Mouse (Mus musculus) MEL (cell line): ENCODE results near the gene Filip1l. TPM values are rescaled to one million over a fixed set of nuclear protein-coding genes. Genes with fewer than 3 reads are reported as not detected.

ENCODE experiments used
- DNase-seq: peaks from one replicate; pipeline ENCODE4 v3.0.0; 2011; ENCODE audit warnings: low read depth, low spot score
- H3K27ac ChIP-seq: 2 replicates; pipeline ENCODE4 v1.5.1; 2012; ENCODE audit warnings: low read depth, mild to moderate bottlenecking, control low read depth, low read length, moderate library complexity; ENCODE audit not compliant: control insufficient read depth
- H3K27me3 ChIP-seq, 2 experiments: fragments of 150-350 bp in 1 of 2; sonication (generic) in 1 of 2; 2 replicates each; pipeline ENCODE4 v1.6.1; 2012; ENCODE audit warnings: low read length in 2 of 2, mild to moderate bottlenecking in 2 of 2, improper control_type of control experiment in 1 of 2, moderate library complexity in 1 of 2; ENCODE audit not compliant: insufficient read depth in 2 of 2, control insufficient read depth in 1 of 2
- H3K36me3 ChIP-seq, 2 experiments: 2 replicates each; pipeline ENCODE4 v1.6.1; 2012 to 2014; ENCODE audit warnings: low read length in 2 of 2, improper control_type of control experiment in 1 of 2, inconsistent platforms in 1 of 2, mild to moderate bottlenecking in 1 of 2; ENCODE audit not compliant: insufficient read depth in 2 of 2, control insufficient read depth in 1 of 2
- H3K4me1 ChIP-seq, 2 experiments: fragments of 150-350 bp in 1 of 2; sonication (generic) in 1 of 2; 2 replicates each; pipeline ENCODE4 v1.6.1; 2012; ENCODE audit warnings: low read length in 2 of 2, improper control_type of control experiment in 1 of 2, mild to moderate bottlenecking in 1 of 2; ENCODE audit not compliant: insufficient read depth in 2 of 2, control insufficient read depth in 1 of 2
- H3K4me3 ChIP-seq, 2 experiments: fragments of 150-350 bp in 1 of 2; sonication (generic) in 1 of 2; 2 replicates each; pipeline ENCODE4 v1.5.1; 2012; ENCODE audit warnings: low read depth in 2 of 2, low read length in 2 of 2, mild to moderate bottlenecking in 2 of 2, moderate library complexity in 2 of 2, control low read depth in 1 of 2, improper control_type of control experiment in 1 of 2; ENCODE audit not compliant: control insufficient read depth in 1 of 2, insufficient read depth in 1 of 2
- H3K79me2 ChIP-seq: 2 replicates; pipeline ENCODE4 v1.6.1; 2012; ENCODE audit warnings: mild to moderate bottlenecking, low read length, moderate library complexity; ENCODE audit not compliant: control insufficient read depth, poor library complexity, insufficient read depth
- H3K9ac ChIP-seq: 2 replicates; pipeline ENCODE4 v1.6.1; 2012; ENCODE audit warnings: low read depth, mild to moderate bottlenecking, control low read depth, low read length, moderate library complexity; ENCODE audit not compliant: control insufficient read depth, poor library complexity, severe bottlenecking
- H3K9me3 ChIP-seq: fragments of 150-350 bp; sonication (generic); replicated peaks from 2 replicates; pipeline ENCODE4 v1.6.1; 2012; ENCODE audit warnings: mild to moderate bottlenecking, low read length, improper control_type of control experiment, moderate library complexity; ENCODE audit not compliant: insufficient read depth
- BHLHE40 ChIP-seq: IDR thresholded peaks from 2 replicates; pipeline ENCODE4 v1.6.1; 2012; ENCODE audit warnings: low read depth, mild to moderate bottlenecking, inconsistent platforms, low read length, improper control_type of control experiment, borderline replicate concordance
- E2F4 ChIP-seq: IDR thresholded peaks from 2 replicates; pipeline ENCODE4 v1.6.1; 2011; ENCODE audit warnings: low read depth, low read length, improper control_type of control experiment, borderline replicate concordance
- ELF1 ChIP-seq: IDR thresholded peaks from 2 replicates; pipeline ENCODE4 v1.6.1; 2014; ENCODE audit warnings: low read depth, mild to moderate bottlenecking, inconsistent platforms, low read length, improper control_type of control experiment, moderate library complexity
- EP300 ChIP-seq, 2 experiments: IDR thresholded peaks; 2 replicates each; pipeline ENCODE4 v1.6.1; 2011; ENCODE audit warnings: improper control_type of control experiment in 2 of 2, low read length in 2 of 2, low read depth in 1 of 2, mild to moderate bottlenecking in 1 of 2
- GABPA ChIP-seq: IDR thresholded peaks from 2 replicates; pipeline ENCODE4 v1.6.1; 2012; ENCODE audit warnings: low read depth, mild to moderate bottlenecking, inconsistent platforms, low read length, improper control_type of control experiment, moderate library complexity
- GATA1 ChIP-seq: IDR thresholded peaks from 2 replicates; pipeline ENCODE4 v1.6.1; 2011; ENCODE audit warnings: low read depth, low read length, improper control_type of control experiment
- KAT2A ChIP-seq: conservative IDR thresholded peaks from 2 replicates; pipeline ENCODE4 v1.6.1; 2012; ENCODE audit warnings: low read depth, low read length, improper control_type of control experiment, inconsistent platforms
- MAFK ChIP-seq: IDR thresholded peaks from 2 replicates; pipeline ENCODE4 v1.6.1; 2011; ENCODE audit warnings: low read depth, mild to moderate bottlenecking, low read length, improper control_type of control experiment, borderline replicate concordance
- MAX ChIP-seq: IDR thresholded peaks from 2 replicates; pipeline ENCODE4 v1.6.1; 2011; ENCODE audit warnings: low read length, improper control_type of control experiment
- MAZ ChIP-seq: IDR thresholded peaks from 2 replicates; pipeline ENCODE4 v1.6.1; 2012; ENCODE audit warnings: low read depth, mild to moderate bottlenecking, inconsistent platforms, low read length, improper control_type of control experiment
- MXI1 ChIP-seq: IDR thresholded peaks from 2 replicates; pipeline ENCODE4 v1.6.1; 2011; ENCODE audit warnings: mild to moderate bottlenecking, low read depth, low read length, improper control_type of control experiment
- MYB ChIP-seq: IDR thresholded peaks from 2 replicates; pipeline ENCODE4 v1.6.1; 2011; ENCODE audit warnings: mild to moderate bottlenecking, low read depth, low read length, improper control_type of control experiment
- MYC ChIP-seq: IDR thresholded peaks from 2 replicates; pipeline ENCODE4 v1.6.1; 2011; ENCODE audit warnings: low read depth, mild to moderate bottlenecking, low read length, improper control_type of control experiment, moderate library complexity
- NRF1 ChIP-seq: IDR thresholded peaks from 2 replicates; pipeline ENCODE4 v1.6.1; 2014; ENCODE audit warnings: low read depth, mild to moderate bottlenecking, inconsistent platforms, low read length, improper control_type of control experiment, moderate library complexity; ENCODE audit not compliant: poor library complexity, insufficient read depth, severe bottlenecking
- POLR2A ChIP-seq, 2 experiments: IDR thresholded peaks; 2 replicates each; pipeline ENCODE4 v1.6.1; 2011 to 2012; ENCODE audit warnings: low read length in 2 of 2, mild to moderate bottlenecking in 2 of 2, control low read depth in 1 of 2, improper control_type of control experiment in 1 of 2, low read depth in 1 of 2, moderate library complexity in 1 of 2; ENCODE audit not compliant: control insufficient read depth in 1 of 2, insufficient read depth in 1 of 2, poor library complexity in 1 of 2
- POLR2AphosphoS5 ChIP-seq: IDR thresholded peaks from 2 replicates; pipeline ENCODE4 v1.6.1; 2012; ENCODE audit warnings: low read depth, borderline replicate concordance, mild to moderate bottlenecking, inconsistent platforms, low read length, moderate library complexity, mixed read lengths
- RAD21 ChIP-seq: IDR thresholded peaks from 2 replicates; pipeline ENCODE4 v1.6.1; 2011; ENCODE audit warnings: mild to moderate bottlenecking, low read depth, low read length, improper control_type of control experiment
- RCOR1 ChIP-seq: IDR thresholded peaks from 2 replicates; pipeline ENCODE4 v1.6.1; 2012; ENCODE audit warnings: low read depth, mild to moderate bottlenecking, inconsistent platforms, low read length, improper control_type of control experiment
- SIN3A ChIP-seq: IDR thresholded peaks from 2 replicates; pipeline ENCODE4 v1.6.1; 2012; ENCODE audit warnings: low read length, improper control_type of control experiment, inconsistent platforms
- SMC3 ChIP-seq: IDR thresholded peaks from 2 replicates; pipeline ENCODE4 v1.6.1; 2011; ENCODE audit warnings: low read depth, low read length, improper control_type of control experiment
- TAL1 ChIP-seq: IDR thresholded peaks from 2 replicates; pipeline ENCODE4 v1.6.1; 2012; ENCODE audit warnings: mild to moderate bottlenecking, inconsistent platforms, low read length, moderate library complexity, mixed read lengths
- TBP ChIP-seq: IDR thresholded peaks from 2 replicates; pipeline ENCODE4 v1.8.0; 2011; ENCODE audit warnings: low read depth, low read length, improper control_type of control experiment
- TCF12 ChIP-seq: IDR thresholded peaks from 2 replicates; pipeline ENCODE4 v1.6.1; 2014; ENCODE audit warnings: low read depth, mild to moderate bottlenecking, inconsistent platforms, low read length, improper control_type of control experiment, moderate library complexity
- UBTF ChIP-seq: IDR thresholded peaks from 2 replicates; pipeline ENCODE4 v1.6.1; 2012; ENCODE audit warnings: low read depth, mild to moderate bottlenecking, inconsistent platforms, low read length, improper control_type of control experiment, moderate library complexity, borderline replicate concordance; ENCODE audit not compliant: insufficient read depth
- USF1 ChIP-seq: IDR thresholded peaks from 2 replicates; pipeline ENCODE4 v1.6.1; 2014; ENCODE audit warnings: low read depth, mild to moderate bottlenecking, inconsistent platforms, low read length, improper control_type of control experiment, moderate library complexity
- USF2 ChIP-seq, 2 experiments: IDR thresholded peaks; 2 replicates each; pipeline ENCODE4 v1.6.1; 2011 to 2012; ENCODE audit warnings: improper control_type of control experiment in 2 of 2, low read length in 2 of 2, borderline replicate concordance in 1 of 2, inconsistent platforms in 1 of 2, low read depth in 1 of 2, mild to moderate bottlenecking in 1 of 2; ENCODE audit not compliant: insufficient read depth in 1 of 2
- ZNF384 ChIP-seq: IDR thresholded peaks from 2 replicates; pipeline ENCODE4 v1.6.1; 2012; ENCODE audit warnings: low read depth, mild to moderate bottlenecking, inconsistent platforms, low read length, improper control_type of control experiment
- polyA plus RNA-seq, 2 experiments: library from polyadenylated mRNA; stranded (reverse) in 1 of 2; unstranded in 1 of 2; fragments of >175 nt in 1 of 2; fragments of >200 nt in 1 of 2; gene quantifications; 2 replicates each; pipeline versions ENCODE4 v1.2.1 to v1.2.4; 2012; ENCODE audit warnings: low replicate concordance in 2 of 2, low read depth in 1 of 2; ENCODE audit not compliant: insufficient read length in 2 of 2, insufficient read depth in 1 of 2, missing spikeins in 1 of 2
- total RNA-seq: library from RNA; depleted of rRNA; stranded (reverse); fragments of 300-350 nt; gene quantifications from 2 replicates; pipeline ENCODE4 v1.2.3, GENCODE M21; 2012

The Filip1l gene
- total and polyA plus RNA-seq, 3 experiments = 0.27 to 1.8 TPM; not detected in 1

DNA sequence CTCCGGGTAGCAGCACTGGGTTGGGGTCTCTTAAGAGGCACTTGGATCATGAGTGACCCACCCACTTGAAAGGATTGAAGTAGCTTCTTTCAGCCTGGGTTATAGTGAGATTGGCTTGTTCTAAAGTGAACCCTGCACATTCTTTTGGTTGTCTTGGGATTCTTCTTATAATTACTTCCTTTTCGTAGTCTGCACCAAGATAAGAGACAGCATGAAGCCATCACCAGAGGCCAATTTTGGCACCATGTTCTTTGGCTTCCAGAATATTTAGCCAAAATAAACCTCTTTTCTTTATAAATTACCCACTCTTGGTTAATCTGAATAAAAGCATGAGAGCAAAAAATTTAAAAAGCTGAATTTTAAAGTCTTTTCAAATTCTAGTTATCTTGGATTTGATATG is 117.0 kb downstream of the Filip1l start (continued):
- no peak for TF ChIP-seq MYC
- no peak; the same call in 1 of the 2 replicates for TF ChIP-seq RCOR1
- peak; percentile 85 for TF ChIP-seq GATA1
- TF ChIP-seq USF2 (IDR thresholded peaks at IDR 0.05; ENCODE audit: borderline replicate concordance in 1 of 2, insufficient read depth in 1 of 2, low read depth in 1 of 2, low read length in 2 of 2) = no peak
- no peak for TF ChIP-seq ZNF384
- no peak for TF ChIP-seq TAL1
- TF ChIP-seq MAFK = no peak
- no peak for TF ChIP-seq UBTF

DNA sequence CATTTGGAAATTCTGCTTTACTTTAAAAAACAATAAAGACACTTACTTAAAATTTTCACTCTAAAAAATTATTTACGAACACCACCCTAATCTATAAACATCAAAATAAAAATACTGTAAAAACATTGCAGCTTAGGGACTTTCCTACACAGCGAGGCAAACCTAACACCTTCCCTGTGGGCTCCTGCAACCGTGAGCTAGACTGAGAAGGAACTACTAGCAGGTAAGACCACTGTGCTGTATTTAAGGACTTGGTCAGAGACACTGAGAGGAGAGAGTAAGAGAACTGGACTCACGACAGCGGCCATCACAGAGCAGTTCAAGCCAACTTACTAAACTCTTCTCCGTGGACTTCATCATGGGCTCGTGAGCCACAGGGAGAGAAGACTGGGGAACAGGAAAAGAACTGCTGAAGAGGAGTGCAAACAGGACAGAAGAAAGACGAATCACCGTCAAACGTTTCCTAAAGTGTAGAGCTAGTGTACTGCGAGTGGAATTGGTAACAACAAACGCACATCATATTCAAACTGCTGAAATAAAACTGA is 117.5 kb downstream of the Filip1l start:
- Histone ChIP-seq H3K4me1 (peaks cover 35 to 45% of the 10 kb centered on the region in 2 experiments), H3K36me3 (peaks cover 0 to 37% of the 10 kb centered on the region in 2 experiments; a peak in 2 of 4 replicates), H3K9me3 (no peaks in the 10 kb centered on the region), H3K4me3 (no peak overlapping the region), H3K27ac (peak overlapping the region; percentile 90), H3K27me3 (no peaks in the 10 kb centered on the region), H3K79me2 (peaks cover 3% of the 10 kb centered on the region; the same call in 1 of the 2 replicates), H3K9ac (no peak overlapping the region)
- DNase-seq = peak; percentile 23
- TF ChIP-seq ZNF384 (no peak), NRF1 (no peak), SIN3A (no peak)

DNA sequence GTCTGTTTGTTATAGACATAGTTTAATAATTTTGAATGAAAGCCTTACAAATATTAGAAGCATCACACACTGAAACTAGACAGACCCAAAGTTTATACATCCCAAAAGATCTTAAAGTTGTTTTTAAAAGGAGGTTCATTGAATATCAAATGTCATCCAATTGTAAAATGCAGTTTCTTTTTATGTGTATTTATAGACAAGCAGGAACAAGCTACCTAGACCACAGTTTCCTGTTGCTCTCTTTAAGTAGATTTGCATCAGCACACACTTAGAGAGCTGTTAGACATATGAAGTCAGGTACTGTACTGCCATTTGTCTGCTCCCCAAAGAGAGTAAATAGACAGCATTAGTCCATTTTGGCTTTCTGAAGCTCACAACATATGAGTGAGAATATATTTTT is 118.2 kb downstream of the Filip1l start:
- Histone ChIP-seq H3K9ac (peak overlapping the region; percentile 30; the same call in 1 of the 2 replicates), H3K4me3 (peak overlapping the region in 1 of 2 experiments; percentile 53; a peak in 2 of 4 replicates), H3K79me2 (peaks cover 3% of the 10 kb centered on the region; the same call in 1 of the 2 replicates), H3K27me3 (no peaks in the 10 kb centered on the region), H3K36me3 (peaks cover 0 to 37% of the 10 kb centered on the region in 2 experiments; a peak in 2 of 4 replicates), H3K9me3 (no peaks in the 10 kb centered on the region), H3K4me1 (peaks cover 35 to 45% of the 10 kb centered on the region in 2 experiments), H3K27ac (peak overlapping the region; percentile 90)
- peak; percentile 82 for DNase-seq
- TF ChIP-seq BHLHE40 (peak; percentile 38; the same call in 1 of the 2 replicates), SMC3 (no peak), UBTF (no peak), EP300 (IDR thresholded peaks at IDR 0.05; ENCODE audit: low read depth in 1 of 2, low read length in 2 of 2) (peak; percentile 75 to 82), MAFK (no peak), POLR2AphosphoS5 (no peak), RAD21 (no peak), ZNF384 (no peak), MXI1 (peak; percentile 33; the same call in 1 of the 2 replicates), POLR2A (IDR thresholded peaks at IDR 0.05; ENCODE audit: control insufficient read depth in 1 of 2, insufficient read depth in 1 of 2, low read depth in 1 of 2, low read length in 2 of 2, poor library complexity in 1 of 2) (no peak), GABPA (no peak), MYB (no peak), E2F4 (no peak), NRF1 (no peak), USF1 (no peak), MAZ (no peak), KAT2A (no peak), TBP (0 out of 2 replicates have a peak, but pooled peaks have one; percentile 17), ELF1 (peak; percentile 31; the same call in 1 of the 2 replicates), MAX (0 out of 2 replicates have a peak, but pooled peaks have one; percentile 46), TCF12 (peak; percentile 36; the same call in 1 of the 2 replicates)
